Mouse (Mus musculus) CH12.LX (cell line): Measurements from ENCODE around the gene Muc4. TPM values are rescaled to one million over a fixed set of nuclear protein-coding genes. Genes with fewer than 3 reads are reported as not detected.

Source experiments
- DNase-seq: peaks from one replicate; pipeline ENCODE4 v3.0.0-alpha.2; 2013; ENCODE audit errors: extremely low read depth
- H3K27ac ChIP-seq: 2 replicates; pipeline ENCODE4 v1.5.1; 2012; ENCODE audit warnings: low read depth, mild to moderate bottlenecking, control low read depth, moderate library complexity; ENCODE audit not compliant: insufficient read depth
- H3K27me3 ChIP-seq: replicated peaks from 2 replicates; pipeline ENCODE3; 2012; ENCODE audit warnings: inconsistent platforms
- H3K36me3 ChIP-seq, 2 experiments: replicated peaks in 1 of 2; 2 replicates each; pipeline versions ENCODE3 to v1.6.1; 2012; ENCODE audit warnings: inconsistent platforms in 1 of 2, low read length in 1 of 2, mild to moderate bottlenecking in 1 of 2, mixed read lengths in 1 of 2, moderate library complexity in 1 of 2; ENCODE audit not compliant: control insufficient read depth in 1 of 2, insufficient read depth in 1 of 2
- H3K4me1 ChIP-seq, 2 experiments: 2 replicates each; pipeline ENCODE4 v1.6.1; 2012; ENCODE audit warnings: inconsistent platforms in 1 of 2, moderate library complexity in 1 of 2; ENCODE audit not compliant: insufficient read depth in 2 of 2, control insufficient read depth in 1 of 2
- H3K4me2 ChIP-seq: 2 replicates; pipeline ENCODE4 v1.6.1; 2012; ENCODE audit warnings: low read depth, mild to moderate bottlenecking, control low read depth; ENCODE audit not compliant: poor library complexity, insufficient read depth, severe bottlenecking
- H3K4me3 ChIP-seq, 3 experiments: fragments of 150-350 bp in 1 of 3; sonication (generic) in 1 of 3; replicated peaks in 1 of 3; 2 replicates each; pipeline versions ENCODE3 to v1.5.1; 2011 to 2012; ENCODE audit warnings: low read depth in 2 of 3, low read length in 2 of 3, mild to moderate bottlenecking in 2 of 3, moderate library complexity in 2 of 3, control low read depth in 1 of 3, improper control_type of control experiment in 1 of 3, inconsistent platforms in 1 of 3, mixed read lengths in 1 of 3; ENCODE audit not compliant: poor library complexity in 1 of 3
- H3K79me2 ChIP-seq: replicated peaks from 2 replicates; pipeline ENCODE4 v1.6.1; 2012; ENCODE audit warnings: mild to moderate bottlenecking, moderate library complexity; ENCODE audit not compliant: control insufficient read depth, poor library complexity, insufficient read depth, severe bottlenecking; ENCODE audit errors: extremely low read depth
- H3K9ac ChIP-seq: 2 replicates; pipeline ENCODE4 v1.6.1; 2012; ENCODE audit warnings: low read depth, mild to moderate bottlenecking, control low read depth, moderate library complexity; ENCODE audit not compliant: insufficient read depth
- H3K9me3 ChIP-seq: replicated peaks from 2 replicates; pipeline ENCODE3; 2012; ENCODE audit warnings: low read length, inconsistent platforms, mixed read lengths
- BHLHE40 ChIP-seq: IDR thresholded peaks from 2 replicates; pipeline ENCODE4 v1.6.1; 2011; ENCODE audit warnings: mild to moderate bottlenecking, low read depth, low read length, improper control_type of control experiment
- CHD2 ChIP-seq: IDR thresholded peaks from 2 replicates; pipeline ENCODE4 v1.6.1; 2011; ENCODE audit warnings: low read length, improper control_type of control experiment
- CTCF ChIP-seq, 2 experiments: IDR thresholded peaks in 1 of 2; conservative IDR thresholded peaks in 1 of 2; 2 replicates each; pipeline ENCODE4 v1.5.1; 2011 to 2012; ENCODE audit warnings: low read depth in 2 of 2, low read length in 2 of 2, improper control_type of control experiment in 1 of 2, inconsistent platforms in 1 of 2, mild to moderate bottlenecking in 1 of 2, moderate library complexity in 1 of 2
- E2F4 ChIP-seq: IDR thresholded peaks from 2 replicates; pipeline ENCODE4 v1.6.1; 2011; ENCODE audit warnings: low read depth, low read length, improper control_type of control experiment; ENCODE audit not compliant: insufficient replicate concordance
- ELF1 ChIP-seq: IDR thresholded peaks from 2 replicates; pipeline ENCODE4 v1.6.1; 2014; ENCODE audit warnings: low read depth, mild to moderate bottlenecking, inconsistent platforms, low read length, improper control_type of control experiment
- EP300 ChIP-seq: IDR thresholded peaks from 2 replicates; pipeline ENCODE4 v1.6.1; 2011; ENCODE audit warnings: low read length, improper control_type of control experiment
- IRF4 ChIP-seq: IDR thresholded peaks from 2 replicates; pipeline ENCODE4 v1.6.1; 2014; ENCODE audit warnings: low read depth, mild to moderate bottlenecking, inconsistent platforms, low read length, improper control_type of control experiment
- JUN ChIP-seq: IDR thresholded peaks from 2 replicates; pipeline ENCODE4 v1.6.1; 2011; ENCODE audit warnings: low read depth, mild to moderate bottlenecking, low read length, improper control_type of control experiment, moderate library complexity; ENCODE audit not compliant: insufficient read depth
- JUND ChIP-seq: conservative IDR thresholded peaks from 2 replicates; pipeline ENCODE4 v1.6.1; 2011; ENCODE audit warnings: low read depth, low read length, improper control_type of control experiment
- KAT2A ChIP-seq: IDR thresholded peaks from 2 replicates; pipeline ENCODE4 v1.6.1; 2012; ENCODE audit warnings: low read length, improper control_type of control experiment, inconsistent platforms; ENCODE audit not compliant: insufficient replicate concordance
- MAFK ChIP-seq: IDR thresholded peaks from 2 replicates; pipeline ENCODE4 v1.6.1; 2011; ENCODE audit warnings: low read length, improper control_type of control experiment; ENCODE audit not compliant: insufficient replicate concordance
- MAZ ChIP-seq: IDR thresholded peaks from 2 replicates; pipeline ENCODE4 v1.6.1; 2012; ENCODE audit warnings: low read depth, mild to moderate bottlenecking, inconsistent platforms, low read length, improper control_type of control experiment, moderate library complexity
- MEF2A ChIP-seq: IDR thresholded peaks from 2 replicates; pipeline ENCODE4 v1.6.1; 2014; ENCODE audit warnings: low read depth, mild to moderate bottlenecking, inconsistent platforms, low read length, improper control_type of control experiment, borderline replicate concordance
- NELFE ChIP-seq: IDR thresholded peaks from 2 replicates; pipeline ENCODE4 v1.6.1; 2011; ENCODE audit warnings: low read depth, low read length, improper control_type of control experiment
- NRF1 ChIP-seq: IDR thresholded peaks from 2 replicates; pipeline ENCODE4 v1.6.1; 2014; ENCODE audit warnings: low read depth, mild to moderate bottlenecking, inconsistent platforms, low read length, improper control_type of control experiment, moderate library complexity
- PAX5 ChIP-seq: IDR thresholded peaks from 2 replicates; pipeline ENCODE4 v1.6.1; 2012; ENCODE audit warnings: low read length, inconsistent platforms, mixed read lengths
- POLR2AphosphoS2 ChIP-seq: IDR thresholded peaks from 2 replicates; pipeline ENCODE4 v1.6.1; 2011; ENCODE audit warnings: low read depth, low read length, improper control_type of control experiment
- RCOR1 ChIP-seq: conservative IDR thresholded peaks from 2 replicates; pipeline ENCODE4 v1.6.1; 2012; ENCODE audit warnings: low read depth, mild to moderate bottlenecking, inconsistent platforms, low read length, improper control_type of control experiment
- SMC3 ChIP-seq: IDR thresholded peaks from 2 replicates; pipeline ENCODE4 v1.6.1; 2011; ENCODE audit warnings: low read depth, low read length, improper control_type of control experiment
- TBP ChIP-seq: conservative IDR thresholded peaks from 2 replicates; pipeline ENCODE4 v1.6.1; 2011; ENCODE audit warnings: low read depth, low read length, improper control_type of control experiment
- TCF12 ChIP-seq: IDR thresholded peaks from 2 replicates; pipeline ENCODE4 v1.6.1; 2014; ENCODE audit warnings: low read depth, mild to moderate bottlenecking, inconsistent platforms, low read length, improper control_type of control experiment
- UBTF ChIP-seq: IDR thresholded peaks from 2 replicates; pipeline ENCODE4 v1.6.1; 2012; ENCODE audit warnings: low read depth, mild to moderate bottlenecking, inconsistent platforms, low read length, improper control_type of control experiment, moderate library complexity
- ZC3H11A ChIP-seq: IDR thresholded peaks from 2 replicates; pipeline ENCODE4 v1.6.1; 2012; ENCODE audit warnings: low read depth, mild to moderate bottlenecking, inconsistent platforms, low read length, improper control_type of control experiment
- ZKSCAN1 ChIP-seq: IDR thresholded peaks from 2 replicates; pipeline ENCODE4 v1.6.1; 2012; ENCODE audit warnings: low read depth, inconsistent platforms, low read length, improper control_type of control experiment, borderline replicate concordance
- ZMIZ1 ChIP-seq: IDR thresholded peaks from 2 replicates; pipeline ENCODE4 v1.6.1; 2012; ENCODE audit warnings: low read depth, mild to moderate bottlenecking, inconsistent platforms, low read length, improper control_type of control experiment
- dilution Hi-C: fragments of 300-500 bp; cut with MboI; formaldehyde crosslinking; loops from 2 replicates; pipeline ENCODE4 v1.14.3; 2020; ENCODE audit warnings: low sequenced_read_pairs; ENCODE audit not compliant: extremely low pct_unique_long_range_greater_than_20kb, extremely low pct_ligation_motif_present
- in situ Hi-C: fragments of 300-500 bp; cut with MboI; formaldehyde crosslinking; loops from 3 replicates; pipeline ENCODE4 v1.14.3; 2019; ENCODE audit warnings: low sequenced_read_pairs, low pct_ligation_motif_present, low pct_unique_long_range_greater_than_20kb, mixed read lengths
- polyA plus RNA-seq: library from polyadenylated mRNA; unstranded; fragments of >175 nt; gene quantifications from 2 replicates; pipeline ENCODE4 v1.2.1, GENCODE M21; 2012; ENCODE audit warnings: low read depth; ENCODE audit not compliant: insufficient read length
- total RNA-seq, 2 experiments: library from RNA; depleted of rRNA; stranded (reverse); fragments of 300-350 nt in 1 of 2; fragments of >200 nt in 1 of 2; gene quantifications; 2 replicates each; pipeline ENCODE4 v1.2.3; 2012 to 2014

Muc4 gene
- total and polyA plus RNA-seq, 3 experiments: 0.09 to 0.51 (median 0.34) TPM

- Histone ChIP-seq H3K4me3 (no peak overlapping the region), H3K4me1 (0 out of 4 replicates have a peak, but pooled peaks cover 2 to 3% of the 10 kb centered on the region in 2 experiments), H3K27me3 (peaks cover 6% of the 10 kb centered on the region), H3K4me2 (no peak overlapping the region), H3K79me2 (no peaks in the 10 kb centered on the region), H3K9me3 (peaks cover 3% of the 10 kb centered on the region), H3K9ac (no peak overlapping the region)
- in situ Hi-C loops (loop anchor here (5.0 kb wide), 1 partner anchor 32 kb away; the partner anchor contains the start of gene Muc20), dilution Hi-C loops (no loop called here)
- no peak for TF ChIP-seq ZKSCAN1
- no peak for TF ChIP-seq MAFK
- no peak for TF ChIP-seq KAT2A
- no peak for TF ChIP-seq POLR2AphosphoS2
- no peak for TF ChIP-seq ZMIZ1
- no peak for TF ChIP-seq NRF1
- TF ChIP-seq TCF12: no peak
- TF ChIP-seq EP300: no peak
- TF ChIP-seq MEF2A: no peak
- TF ChIP-seq SMC3: no peak
- no peak for TF ChIP-seq CTCF (conservative IDR thresholded peaks at IDR 0.05 in 1 of 2, IDR thresholded peaks at IDR 0.05 in 1 of 2; ENCODE audit: low read depth in 2 of 2, low read length in 2 of 2)
- TF ChIP-seq MAZ: no peak
- no peak for TF ChIP-seq PAX5
- TF ChIP-seq E2F4: no peak
- TF ChIP-seq CHD2: no peak
- no peak for TF ChIP-seq RCOR1
- no peak for TF ChIP-seq UBTF
- TF ChIP-seq JUND: no peak
- no peak for TF ChIP-seq NELFE
- TF ChIP-seq, all 38 proteins: peak for 0
- Histone ChIP-seq H3K36me3 (no peaks in the 10 kb centered on the region), H3K27ac (no peak overlapping the region)
- no peak for DNase-seq
Measured at GRCm38 (mm10) chr16:32764961-32765360, 29.3 kb downstream of the Muc4 start.

GRCm38 (mm10) chr16:32766904-32767303 lies 31.2 kb downstream of the Muc4 start:
- Histone ChIP-seq H3K27me3 (peaks cover 6% of the 10 kb centered on the region), H3K9me3 (peaks cover 3% of the 10 kb centered on the region), H3K79me2 (no peaks in the 10 kb centered on the region), H3K9ac (no peak overlapping the region), H3K4me1 (0 out of 4 replicates have a peak, but pooled peaks cover 2 to 3% of the 10 kb centered on the region in 2 experiments), H3K4me2 (no peak overlapping the region), H3K4me3 (no peak overlapping the region), H3K27ac (no peak overlapping the region), H3K36me3 (no peaks in the 10 kb centered on the region)
- no peak for TF ChIP-seq TBP
- no peak for TF ChIP-seq NRF1
- TF ChIP-seq MEF2A: no peak
- TF ChIP-seq CTCF (conservative IDR thresholded peaks at IDR 0.05 in 1 of 2, IDR thresholded peaks at IDR 0.05 in 1 of 2; ENCODE audit: low read depth in 2 of 2, low read length in 2 of 2): no peak
- no peak for TF ChIP-seq NELFE
- TF ChIP-seq ZC3H11A: no peak
- TF ChIP-seq E2F4: no peak
- no peak for TF ChIP-seq RCOR1
- TF ChIP-seq JUN: no peak
- no peak for TF ChIP-seq CHD2
- TF ChIP-seq ELF1: no peak
- TF ChIP-seq EP300: no peak
- no peak for TF ChIP-seq ZMIZ1
- no peak for TF ChIP-seq JUND
- TF ChIP-seq IRF4: no peak
- TF ChIP-seq ZKSCAN1: no peak
- no peak for TF ChIP-seq BHLHE40
- no peak for DNase-seq
- in situ Hi-C loops: no loop called here
- dilution Hi-C loops: no loop called here
